Mouse (Mus musculus) lung, adult 2 months (tissue): ENCODE results near the gene Cntfr.

Experiments
- CTCF ChIP-seq: fragments of 200-500 bp; IDR thresholded peaks from 2 replicates; pipeline ENCODE4 v1.5.1; 2011; ENCODE audit warnings: mild to moderate bottlenecking, low read length, control low read depth; ENCODE audit not compliant: insufficient read depth
- POLR2A ChIP-seq: fragments of 200-500 bp; IDR thresholded peaks from 2 replicates; pipeline ENCODE4 v1.6.1; 2011; ENCODE audit warnings: low read depth, mild to moderate bottlenecking, control low read depth, low read length, borderline replicate concordance; ENCODE audit errors: extremely low read depth

DNA sequence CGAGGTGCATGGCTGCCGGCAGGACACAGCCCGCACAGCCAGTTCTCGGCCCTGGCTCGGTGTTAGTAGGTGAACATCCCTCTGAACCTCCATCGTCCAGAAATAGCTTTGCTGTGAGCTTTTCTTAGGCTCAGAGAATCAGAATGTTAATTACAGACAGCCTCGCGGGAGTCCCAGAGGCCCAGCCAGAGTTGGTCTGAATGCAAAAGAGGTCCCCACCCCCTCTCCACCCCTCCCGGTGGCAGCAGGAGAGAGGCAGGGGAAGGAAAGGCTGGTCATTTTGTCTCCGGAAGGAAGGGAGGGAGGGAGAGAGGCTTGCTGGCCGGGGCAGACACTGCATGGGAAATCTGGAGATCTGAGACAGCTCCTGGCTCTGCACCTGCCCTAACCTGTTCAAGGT is 65.5 kb downstream of the Cntfr start:
- TF ChIP-seq CTCF, result no peak
- TF ChIP-seq POLR2A, result no peak
